Mouse (Mus musculus): ENCODE data around the gene Meis2. TPM values are rescaled to one million over a fixed set of nuclear protein-coding genes. Genes with fewer than 3 reads are reported as not detected.

The Meis2 gene
- total and polyA plus RNA-seq, 3 experiments = 3.1 to 9.8 TPM; not detected in 1

DNA sequence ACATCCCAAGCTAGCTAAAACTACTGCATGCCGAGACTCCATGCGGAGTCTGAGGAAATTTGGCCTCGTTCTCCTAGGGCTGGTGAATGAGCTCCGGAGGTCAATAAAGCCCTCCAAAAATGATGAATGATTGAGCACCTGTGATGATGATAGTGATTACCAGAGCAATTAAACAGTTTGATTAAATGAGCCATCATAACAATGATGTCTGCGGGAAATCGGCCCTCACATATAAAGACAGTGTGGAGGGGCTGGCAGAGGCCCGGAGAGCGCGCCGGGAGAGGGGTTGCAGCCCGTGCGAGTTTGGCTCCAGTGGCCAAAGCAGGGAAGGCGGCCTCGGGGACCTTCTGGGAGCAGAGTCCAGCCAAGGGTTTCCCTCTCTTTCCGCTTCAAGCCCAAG, 2.1 kb upstream of the Meis2 start:
- no peaks in the 10 kb centered on the region for H3K27me3 ChIP-seq (ENCODE audit: control insufficient read depth in 1 of 2, insufficient read depth in 2 of 2, low read length in 2 of 2)
- TF ChIP-seq POLR2A (IDR thresholded peaks at IDR 0.05; ENCODE audit: control insufficient read depth in 1 of 2, insufficient read depth in 1 of 2, low read depth in 1 of 2, low read length in 2 of 2, poor library complexity in 1 of 2) (no peak), POLR2AphosphoS2 (IDR thresholded peaks at IDR 0.05; ENCODE audit: low read length) (no peak), RCOR1 (IDR thresholded peaks at IDR 0.05; ENCODE audit: low read depth, low read length) (no peak), JUND (IDR thresholded peaks at IDR 0.05; ENCODE audit: low read depth, low read length) (no peak), MXI1 (IDR thresholded peaks at IDR 0.05; ENCODE audit: low read depth, low read length) (no peak), TCF12 (IDR thresholded peaks at IDR 0.05; ENCODE audit: low read depth, low read length) (no peak), MAX (IDR thresholded peaks at IDR 0.05; ENCODE audit: low read length) (no peak), BHLHE40 (IDR thresholded peaks at IDR 0.05; ENCODE audit: borderline replicate concordance, low read depth, low read length) (no peak), HCFC1 (IDR thresholded peaks at IDR 0.05; ENCODE audit: low read depth, low read length) (no peak), EP300 (IDR thresholded peaks at IDR 0.05; ENCODE audit: low read depth in 1 of 2, low read length in 2 of 2) (no peak), CHD1 (IDR thresholded peaks at IDR 0.05; ENCODE audit: low read depth, low read length) (no peak), MYC (IDR thresholded peaks at IDR 0.05; ENCODE audit: low read depth, low read length) (no peak), POLR2AphosphoS5 (IDR thresholded peaks at IDR 0.05; ENCODE audit: borderline replicate concordance, low read depth, low read length) (no peak), GATA1 (IDR thresholded peaks at IDR 0.05; ENCODE audit: low read depth, low read length) (no peak), GABPA (IDR thresholded peaks at IDR 0.05; ENCODE audit: low read depth, low read length) (no peak), TBP (IDR thresholded peaks at IDR 0.05; ENCODE audit: low read depth, low read length) (no peak), TAL1 (IDR thresholded peaks at IDR 0.05; ENCODE audit: low read length) (no peak), SMC3 (IDR thresholded peaks at IDR 0.05; ENCODE audit: low read depth, low read length) (no peak), KAT2A (conservative IDR thresholded peaks at IDR 0.05; ENCODE audit: low read depth, low read length) (no peak), SIN3A (IDR thresholded peaks at IDR 0.05; ENCODE audit: low read length) (no peak)
- H3K4me3 ChIP-seq (ENCODE audit: control insufficient read depth in 1 of 2, insufficient read depth in 1 of 2, low read depth in 2 of 2, low read length in 2 of 2) = peak overlapping the region in 1 of 2 experiments; percentile 78; a peak in 2 of 4 replicates
- no peak overlapping the region for H3K9ac ChIP-seq (ENCODE audit: control insufficient read depth, low read depth, low read length, poor library complexity, severe bottlenecking)
- H3K36me3 ChIP-seq (ENCODE audit: control insufficient read depth in 1 of 2, insufficient read depth in 2 of 2, low read length in 2 of 2) = peaks cover 0 to 3% of the 10 kb centered on the region in 2 experiments; a peak in 2 of 4 replicates
- H3K79me2 ChIP-seq (ENCODE audit: control insufficient read depth, insufficient read depth, low read length, poor library complexity) = peaks cover 8% of the 10 kb centered on the region
- no peaks in the 10 kb centered on the region for H3K9me3 ChIP-seq (replicated peaks; ENCODE audit: insufficient read depth, low read length)
- DNase-seq (ENCODE audit: low read depth, low spot score) = peak; percentile 9
- H3K4me1 ChIP-seq (ENCODE audit: control insufficient read depth in 1 of 2, insufficient read depth in 2 of 2, low read length in 2 of 2) = peaks cover 0 to 7% of the 10 kb centered on the region in 2 experiments; a peak in 1 of 4 replicates
- no peak overlapping the region for H3K27ac ChIP-seq (ENCODE audit: control insufficient read depth, low read depth, low read length)

DNA sequence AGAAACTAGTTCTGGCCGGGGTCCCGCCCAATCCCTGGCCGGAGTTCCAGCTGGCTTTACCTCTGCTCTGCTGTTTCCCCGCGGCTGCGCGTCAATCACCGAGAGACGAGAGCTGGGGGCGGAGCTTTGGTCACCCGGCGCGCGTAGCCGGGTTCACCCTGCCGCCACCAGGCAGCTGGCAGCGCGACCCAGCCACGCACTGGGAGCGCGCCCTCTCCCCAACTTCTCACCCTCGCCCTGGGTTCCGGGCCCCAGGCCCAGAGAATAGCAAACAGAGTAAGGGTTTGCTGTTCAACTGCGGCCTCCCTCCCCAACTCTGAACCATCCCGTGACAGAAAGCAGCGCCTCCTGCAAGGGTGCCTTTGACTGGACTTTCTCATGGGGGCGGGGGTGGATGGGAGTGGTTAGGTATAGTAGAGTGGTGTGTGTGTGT, 1.4 kb upstream of the Meis2 start:
- TF ChIP-seq HCFC1 (IDR thresholded peaks at IDR 0.05; ENCODE audit: low read depth, low read length) = peak; percentile 31; the same call in 1 of the 2 replicates
- peak; percentile 67 for TF ChIP-seq NRF1 (IDR thresholded peaks at IDR 0.05; ENCODE audit: insufficient read depth, low read depth, low read length, poor library complexity, severe bottlenecking)
- TF ChIP-seq USF1 (IDR thresholded peaks at IDR 0.05; ENCODE audit: low read depth, low read length) = no peak
- TF ChIP-seq POLR2A (IDR thresholded peaks at IDR 0.05; ENCODE audit: control insufficient read depth in 1 of 2, insufficient read depth in 1 of 2, low read depth in 1 of 2, low read length in 2 of 2, poor library complexity in 1 of 2) = peak; percentile 28 to 60; a peak in 2 of 4 replicates
- 0 out of 2 replicates have a peak, but pooled peaks have one; percentile 47 for TF ChIP-seq MAZ (IDR thresholded peaks at IDR 0.05; ENCODE audit: low read depth, low read length)
- TF ChIP-seq NELFE (IDR thresholded peaks at IDR 0.05; ENCODE audit: low read depth, low read length) = peak; percentile 65
- TF ChIP-seq ETS1 (IDR thresholded peaks at IDR 0.05; ENCODE audit: low read depth, low read length) = 0 out of 2 replicates have a peak, but pooled peaks have one; percentile 10
- TF ChIP-seq CTCF (IDR thresholded peaks at IDR 0.05 in 2 of 3, conservative IDR thresholded peaks at IDR 0.05 in 1 of 3; ENCODE audit: control insufficient read depth in 1 of 3, insufficient read depth in 1 of 3, low read depth in 2 of 3, low read length in 3 of 3, poor library complexity in 1 of 3, severe bottlenecking in 1 of 3) = no peak; a peak in 1 of 6 replicates
- peak; percentile 25; the same call in 1 of the 2 replicates for TF ChIP-seq BHLHE40 (IDR thresholded peaks at IDR 0.05; ENCODE audit: borderline replicate concordance, low read depth, low read length)
- TF ChIP-seq MAX (IDR thresholded peaks at IDR 0.05; ENCODE audit: low read length) = no peak
- peak; percentile 12; the same call in 1 of the 2 replicates for TF ChIP-seq TCF12 (IDR thresholded peaks at IDR 0.05; ENCODE audit: low read depth, low read length)
- H3K36me3 ChIP-seq (ENCODE audit: control insufficient read depth in 1 of 2, insufficient read depth in 2 of 2, low read length in 2 of 2) = peaks cover 0 to 3% of the 10 kb centered on the region in 2 experiments; a peak in 2 of 4 replicates
- no peaks in the 10 kb centered on the region for H3K9me3 ChIP-seq (replicated peaks; ENCODE audit: insufficient read depth, low read length)
- H3K27me3 ChIP-seq (ENCODE audit: control insufficient read depth in 1 of 2, insufficient read depth in 2 of 2, low read length in 2 of 2) = no peaks in the 10 kb centered on the region
- H3K79me2 ChIP-seq (ENCODE audit: control insufficient read depth, insufficient read depth, low read length, poor library complexity) = peaks cover 9% of the 10 kb centered on the region
- DNase-seq (ENCODE audit: low read depth, low spot score) = peak; percentile 91
- H3K9ac ChIP-seq (ENCODE audit: control insufficient read depth, low read depth, low read length, poor library complexity, severe bottlenecking) = peak overlapping the region; percentile 68
- peak overlapping the region; percentile 78 to 99 for H3K4me3 ChIP-seq (ENCODE audit: control insufficient read depth in 1 of 2, insufficient read depth in 1 of 2, low read depth in 2 of 2, low read length in 2 of 2)
- peak overlapping the region; percentile 81 for H3K27ac ChIP-seq (ENCODE audit: control insufficient read depth, low read depth, low read length)
- peaks cover 0 to 7% of the 10 kb centered on the region in 2 experiments; a peak in 1 of 4 replicates for H3K4me1 ChIP-seq (ENCODE audit: control insufficient read depth in 1 of 2, insufficient read depth in 2 of 2, low read length in 2 of 2)

Data from MEL (cell line).